Mouse (Mus musculus): ENCODE results near the gene Rfc3.
A peak's percentile ranks its signal among the peaks of the same experiment; 100 is the strongest.
"Not testable (repeated sequence)": the region's sequence is repeated elsewhere in the genome, so short reads cannot be mapped to it uniquely, and the experiment has no call there.

The Rfc3 gene

DNA sequence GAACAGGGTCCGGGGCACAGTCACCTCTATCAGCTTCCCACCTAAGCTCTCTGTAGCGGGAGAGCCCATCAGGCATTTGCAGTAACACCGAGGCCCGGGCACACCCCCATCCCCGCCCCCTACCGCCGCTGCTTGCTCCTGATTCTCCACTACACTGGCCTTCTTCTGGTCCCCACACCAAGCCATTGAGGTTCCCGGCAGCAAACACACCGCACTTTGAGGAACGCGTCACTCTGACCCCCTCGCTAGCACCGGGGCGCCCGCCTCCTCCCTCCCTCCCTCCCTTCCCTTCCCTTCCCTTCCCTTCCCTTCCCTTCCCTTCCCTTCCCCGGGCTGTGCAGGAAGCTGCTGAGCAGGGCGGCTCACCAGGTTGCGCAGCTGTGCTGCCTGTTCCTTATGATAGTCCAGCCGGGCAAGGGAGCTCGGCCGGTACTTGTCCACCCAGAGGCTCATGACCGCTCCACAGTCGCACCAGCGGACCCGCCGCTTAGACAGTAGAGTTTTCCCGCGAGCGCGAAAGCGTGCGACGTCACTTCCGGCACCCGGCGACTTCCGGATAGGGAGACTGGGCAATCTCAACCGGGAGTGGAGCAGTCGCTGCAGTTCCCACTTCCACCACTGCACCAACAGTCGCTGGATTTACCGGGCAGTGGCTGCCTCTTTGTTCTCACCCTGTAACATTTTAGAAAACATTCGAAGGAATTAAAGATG is at the start of gene Rfc3:
Gene Rfc3 (minus strand): TSS at position 543 of the 711 bp plus-strand sequence.
- peak; percentile 94 for DNase-seq (ENCODE audit: low spot score)

DNA sequence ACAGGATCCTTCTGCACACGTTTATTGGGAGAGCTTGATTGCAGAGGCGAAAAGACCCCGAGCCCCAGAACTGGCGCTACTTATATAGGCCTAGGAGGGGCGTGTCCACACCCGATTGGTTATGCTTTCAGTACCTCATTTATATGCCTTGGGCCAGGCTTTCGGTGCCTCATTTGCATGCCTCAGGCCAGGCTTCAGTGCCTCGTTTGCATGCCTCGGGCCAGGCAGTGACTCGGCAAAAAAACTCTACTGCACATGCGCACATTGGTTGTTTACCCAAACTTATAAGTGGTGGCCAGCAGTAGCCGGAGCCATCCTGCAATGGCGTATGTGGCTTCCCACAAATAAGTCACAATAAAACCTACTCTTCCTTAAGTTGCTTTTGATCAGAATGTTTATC is 42.6 kb upstream of the Rfc3 start:
- not testable (repeated sequence) for DNase-seq (ENCODE audit: low spot score)

DNA sequence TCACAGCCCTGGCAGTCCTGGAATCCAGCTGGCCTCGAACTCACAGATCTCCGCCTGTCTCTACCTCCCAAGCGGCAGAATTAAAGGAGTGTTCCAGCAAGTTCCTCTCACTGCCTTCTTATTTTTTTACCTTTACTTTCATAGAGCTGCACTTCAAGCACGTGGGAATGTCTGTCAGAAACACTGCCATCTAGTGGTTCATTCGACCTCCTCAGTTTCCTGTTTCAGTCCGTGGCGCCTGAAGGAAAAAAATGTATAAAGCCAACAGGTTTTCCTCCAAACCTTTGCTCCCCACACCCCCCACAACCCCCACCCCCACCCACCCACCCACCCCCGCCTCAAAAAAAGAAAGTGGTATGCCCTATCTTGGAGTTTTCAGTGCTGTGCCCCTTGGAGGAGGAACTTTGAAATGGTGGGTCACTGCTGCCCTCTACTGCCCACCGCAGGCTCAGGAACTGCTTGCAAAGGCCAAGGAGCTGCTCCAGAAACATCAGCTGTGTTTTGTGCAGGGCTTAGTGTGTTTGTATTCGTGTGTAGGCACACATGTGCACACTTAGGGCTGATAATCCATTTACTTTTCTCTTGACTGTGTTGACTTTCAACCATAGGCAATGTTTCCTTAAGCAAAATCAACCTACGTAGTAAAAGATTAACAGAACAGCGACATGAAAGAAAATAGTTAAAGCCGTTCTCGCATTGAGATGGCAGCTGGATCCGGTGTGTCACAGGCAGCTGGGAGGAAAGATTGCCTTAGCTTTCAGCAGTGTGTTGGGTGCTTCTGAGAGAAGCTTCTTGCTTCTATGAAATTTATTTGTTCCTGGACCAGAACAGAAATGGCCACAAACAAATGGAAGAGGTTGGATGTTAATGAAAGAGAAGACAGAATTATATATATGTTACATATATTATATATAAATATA is 35.8 kb upstream of the Rfc3 start:
- DNase-seq (ENCODE audit: low spot score): peak; percentile 86

DNA sequence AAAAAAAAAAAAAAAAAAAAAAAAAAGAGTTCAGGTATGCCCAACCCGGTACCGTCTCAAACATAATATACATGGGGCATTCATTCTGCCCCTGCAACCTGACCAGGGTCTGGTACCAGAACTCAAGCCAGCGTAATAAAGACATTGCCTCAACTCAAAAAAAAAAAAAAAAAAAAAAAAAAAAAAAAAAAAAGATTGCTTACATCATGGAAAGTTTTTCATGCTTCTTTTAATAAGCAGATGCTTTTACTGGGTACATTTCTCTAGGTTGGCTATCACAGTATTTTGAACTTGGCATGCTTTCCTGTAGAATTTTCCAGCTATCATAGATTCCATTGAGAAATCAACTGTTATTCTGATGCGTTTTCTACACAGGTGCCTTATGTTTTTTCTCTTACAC is 11.2 kb upstream of the Rfc3 start:
- DNase-seq (ENCODE audit: low spot score): no peak

DNA sequence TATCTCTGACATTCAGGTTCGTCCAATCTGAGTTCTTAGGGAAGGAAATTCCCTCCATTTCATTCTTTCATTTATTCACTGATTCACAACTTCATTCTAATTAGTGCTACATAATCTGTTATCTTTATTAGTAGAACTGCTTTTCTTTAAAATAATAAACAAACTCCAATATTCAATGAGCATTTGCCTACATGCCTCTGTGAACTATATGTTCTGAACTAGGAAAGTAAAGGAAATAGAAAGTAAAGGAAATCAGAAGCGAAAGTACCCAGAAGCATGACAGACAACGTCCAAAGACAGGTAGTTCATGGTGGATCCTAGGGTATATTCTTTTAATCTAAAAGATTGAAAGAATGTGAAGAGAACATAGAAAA is 356 bp upstream of the Rfc3 start:
- DNase-seq (ENCODE audit: low spot score): no peak

DNA sequence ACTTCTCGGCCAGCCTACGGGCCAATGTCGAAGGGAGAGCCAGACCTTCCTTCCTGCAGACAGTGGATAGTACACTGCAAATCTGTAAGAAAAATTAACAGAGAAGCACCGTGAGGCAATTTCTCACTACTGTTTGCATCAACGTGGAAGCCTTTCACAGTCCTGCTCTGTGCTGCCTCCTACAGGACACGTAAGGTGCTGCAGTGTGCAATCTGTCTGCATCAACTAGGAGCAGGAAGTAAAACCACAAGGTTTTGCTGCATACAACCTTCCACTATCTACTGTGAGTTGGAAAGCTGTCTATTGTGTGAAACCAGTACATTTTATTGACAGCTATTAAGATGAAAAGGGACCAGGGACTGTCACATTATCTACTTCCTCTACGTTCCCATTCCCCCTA is 6.2 kb downstream of the Rfc3 start:
- DNase-seq (ENCODE audit: low spot score): no peak

DNA sequence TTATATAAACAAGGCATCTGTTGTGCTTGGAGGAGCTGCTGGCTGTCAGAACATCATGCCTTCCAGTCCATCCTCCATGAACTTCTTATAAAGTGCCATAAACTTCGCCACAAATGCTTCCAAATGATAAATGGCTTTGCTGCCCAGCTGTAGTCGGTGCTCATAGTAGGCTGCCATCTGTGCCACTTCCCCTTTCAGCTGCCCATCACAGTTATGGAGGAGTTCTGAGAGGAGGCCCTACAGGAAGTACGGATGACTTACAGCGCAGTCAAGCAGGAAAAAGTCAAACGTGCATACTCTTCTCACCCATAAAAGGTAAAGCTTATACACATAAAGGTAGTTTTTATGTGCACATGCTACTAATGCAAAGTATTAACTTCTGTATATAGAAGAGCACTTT is 8.2 kb downstream of the Rfc3 start:
- DNase-seq (ENCODE audit: low spot score): no peak

DNA sequence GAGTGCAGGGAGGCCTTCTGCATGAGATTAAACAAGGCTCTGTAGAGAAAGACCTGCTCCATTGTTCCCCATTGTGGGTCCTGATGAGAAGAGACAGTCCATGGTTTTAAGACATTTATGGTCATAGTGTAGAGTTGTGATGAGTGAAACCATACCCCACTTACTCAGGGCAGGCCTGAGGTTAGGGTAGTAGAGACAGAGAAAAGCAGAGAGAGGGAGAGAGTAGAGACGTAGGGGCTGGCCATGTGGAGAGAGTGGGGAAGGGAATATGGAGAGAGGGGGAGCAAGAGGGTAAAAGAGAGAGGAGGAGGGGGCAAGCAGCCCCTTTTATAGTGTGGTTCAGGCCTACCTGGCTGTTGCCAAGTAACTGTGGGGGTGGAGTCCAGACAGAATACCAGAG is 8.9 kb downstream of the Rfc3 start:
- DNase-seq (ENCODE audit: low spot score): no peak

DNA sequence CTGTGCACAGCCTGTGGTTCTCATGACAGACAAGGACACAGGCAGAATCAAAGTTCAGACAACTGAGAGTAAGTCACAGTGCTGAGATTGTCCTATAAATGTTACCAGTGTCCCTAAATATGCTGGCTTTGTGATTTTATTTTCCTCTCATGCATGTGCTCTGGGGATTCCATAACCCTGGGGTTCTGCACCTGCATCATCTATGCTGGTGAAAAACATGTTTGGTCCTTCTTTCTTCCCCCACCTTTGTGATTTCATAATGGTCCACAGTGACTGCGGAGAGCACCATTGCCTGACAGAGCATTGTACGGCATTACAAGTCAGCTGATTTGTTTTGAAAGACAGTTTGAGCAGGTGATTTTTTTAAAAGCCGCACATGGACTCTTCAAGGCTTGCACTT is 45.1 kb downstream of the Rfc3 start, which contains the start of gene Vmn2r18:
Gene Vmn2r18 (minus strand): TSS at position 101 of the 400 bp plus-strand sequence.
- DNase-seq (ENCODE audit: low spot score): no peak

DNA sequence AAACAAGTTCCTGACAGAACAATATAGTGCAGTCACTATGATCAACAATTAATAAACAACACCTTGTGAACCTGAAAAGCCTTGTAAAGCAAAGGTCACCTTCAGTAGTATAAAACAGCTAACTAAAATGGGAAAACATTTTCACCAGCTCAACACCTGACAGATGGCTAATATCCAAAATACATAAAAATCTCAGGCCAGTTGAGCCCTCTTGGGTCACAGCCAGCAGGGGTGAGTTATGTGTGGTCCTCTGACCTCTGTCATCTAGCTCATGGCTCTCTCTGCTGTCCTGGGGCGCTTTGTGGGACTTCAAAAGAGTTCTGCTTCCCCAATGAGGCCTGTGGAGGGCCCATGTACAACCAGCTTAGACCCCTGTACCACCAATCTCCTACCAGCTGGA is 49.3 kb downstream of the Rfc3 start:
- no peak for DNase-seq (ENCODE audit: low spot score)
